Mouse (Mus musculus) layer of hippocampus, adult 8-10 months (tissue): ENCODE data around the gene Stxbp5l. TPM values are rescaled to one million over a fixed set of nuclear protein-coding genes. Genes with fewer than 3 reads are reported as not detected.
"Not testable (repeated sequence)": the region's sequence is repeated elsewhere in the genome, so short reads cannot be mapped to it uniquely, and the experiment has no call there.

Experiments
- DNase-seq, 2 experiments: peaks; one replicate each; pipeline ENCODE4 v3.0.0; 2022; ENCODE audit warnings: low spot score in 2 of 2
- total RNA-seq, 4 experiments: library from RNA; stranded (reverse); gene quantifications; 2 replicates each; pipeline ENCODE4 v1.2.4; 2022

The Stxbp5l gene
- total RNA-seq: 100 to 1,000 TPM; 114 to 148 (median 127) TPM

GRCm38 (mm10) chr16:37384821-37385344 is at the start of gene Stxbp5l:
Stxbp5l (minus strand) TSS chr16:37384962.
- peak; percentile 92 to 96 for DNase-seq

DNA sequence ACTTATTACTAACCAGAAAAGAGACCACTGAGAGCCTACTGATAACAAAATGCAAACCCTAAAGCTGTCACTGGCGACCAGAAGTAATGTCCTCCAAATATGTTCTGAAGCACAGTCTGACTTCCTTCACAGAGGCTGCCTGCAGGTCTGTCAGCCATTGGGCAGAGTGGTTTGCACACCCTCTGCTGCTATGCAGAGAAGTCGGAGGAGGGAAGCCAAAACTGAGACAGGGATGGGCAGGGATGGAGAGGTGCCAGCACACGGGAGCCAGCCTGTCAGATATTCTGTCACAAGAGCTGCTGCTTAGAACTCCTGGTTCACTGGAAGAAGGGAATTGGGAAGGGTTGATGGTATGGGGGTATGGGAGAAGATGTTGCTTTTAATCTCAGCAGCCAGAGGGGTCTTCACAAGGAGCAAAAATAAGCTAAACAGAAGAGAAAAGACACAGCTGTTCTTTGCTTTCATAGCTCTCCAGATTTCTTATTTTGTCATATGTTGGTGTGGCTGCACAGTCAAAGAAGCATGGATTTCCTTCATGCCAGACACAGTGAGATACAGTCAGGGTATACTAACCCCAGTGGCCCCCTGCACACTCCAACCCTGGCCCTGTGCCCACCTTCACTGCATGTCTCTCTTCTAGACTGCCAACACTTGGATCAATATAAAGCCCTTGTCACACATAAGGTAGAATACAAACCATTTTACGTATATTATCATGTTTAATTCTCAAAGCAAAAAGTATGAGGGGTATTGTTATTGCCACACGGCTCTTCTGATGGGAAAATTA is 48.8 kb upstream of the Stxbp5l start:
- no peak for DNase-seq

DNA sequence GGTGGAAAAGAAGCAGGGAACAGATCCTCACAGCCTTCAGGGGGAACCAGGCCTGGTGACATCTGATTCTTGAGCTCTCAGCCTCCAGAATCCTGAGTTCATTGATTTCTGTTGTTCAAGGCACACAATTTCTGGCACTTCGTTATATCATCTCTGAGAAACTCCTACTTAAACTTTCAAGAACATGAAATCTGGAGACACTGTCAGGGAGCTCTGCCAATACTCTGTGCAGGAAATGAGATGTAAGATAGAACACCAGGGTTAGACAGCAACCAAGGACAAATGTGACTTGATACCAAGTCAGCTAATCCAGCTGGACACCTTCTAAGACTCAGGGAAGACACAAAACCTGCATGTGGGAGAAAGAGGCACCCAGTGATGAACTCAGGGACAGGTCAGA is 40.7 kb upstream of the Stxbp5l start:
- DNase-seq: no peak

DNA sequence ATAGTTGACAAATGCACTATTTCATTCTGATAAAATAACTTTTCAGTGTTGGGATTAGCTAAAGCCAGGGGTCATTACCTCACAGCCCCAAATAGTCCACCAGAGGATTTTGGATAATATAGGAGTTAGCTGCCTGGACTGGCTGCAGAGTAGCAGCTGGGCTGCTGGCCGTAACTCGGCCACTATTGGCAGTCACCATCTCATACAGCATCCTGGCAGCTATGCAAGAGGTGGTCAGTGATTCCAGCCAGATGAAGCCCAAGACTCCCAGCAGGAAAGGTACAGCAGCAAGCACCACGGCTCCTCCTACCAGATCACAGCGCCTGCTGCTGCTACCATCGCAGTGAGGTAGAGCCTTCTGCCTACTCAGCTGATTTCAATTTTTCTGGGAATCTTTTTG is 38.1 kb upstream of the Stxbp5l start:
- no peak for DNase-seq

- DNase-seq: no peak
Measured at GRCm38 (mm10) chr16:37421851-37422250, 37.1 kb upstream of the Stxbp5l start.

DNA sequence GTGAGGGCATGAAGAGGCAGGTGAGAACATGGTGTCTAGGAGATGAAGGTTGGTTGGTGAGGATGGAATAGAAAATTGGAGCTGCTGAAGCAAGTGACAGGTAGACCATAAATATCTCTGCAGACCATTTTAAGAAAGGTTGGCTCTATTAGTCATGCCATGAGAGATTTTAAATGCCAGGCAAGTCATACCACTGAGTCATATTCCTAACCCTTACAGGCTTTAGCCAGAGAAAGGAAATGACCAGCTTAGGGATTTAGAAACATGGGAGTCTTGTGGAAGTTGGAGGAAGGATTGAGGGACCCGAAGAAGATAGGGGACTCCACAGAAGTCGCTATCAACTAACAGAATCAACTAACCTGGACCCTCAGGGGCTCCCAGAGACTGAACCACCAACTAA is 35.8 kb upstream of the Stxbp5l start:
- DNase-seq: no peak

DNA sequence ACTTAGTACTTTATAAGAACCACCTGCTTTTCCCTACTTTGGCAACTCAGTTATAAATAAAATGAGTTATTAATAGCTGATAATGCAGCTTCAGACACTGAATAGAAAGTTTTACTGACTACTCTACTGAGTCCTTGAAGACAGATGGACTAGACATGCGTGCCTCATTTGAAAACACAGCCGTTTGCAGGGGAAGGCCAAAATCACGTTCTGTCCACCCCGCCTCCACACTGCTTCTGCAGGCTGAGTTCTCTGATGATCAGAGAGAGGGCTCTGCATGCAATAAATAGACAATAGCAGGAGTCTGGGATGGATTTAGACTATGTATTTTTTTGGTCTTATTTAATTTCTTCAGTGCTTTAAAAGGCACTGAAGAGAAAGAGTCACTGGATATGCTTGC is 20.8 kb upstream of the Stxbp5l start:
- peak; percentile 30 to 33 for DNase-seq

DNA sequence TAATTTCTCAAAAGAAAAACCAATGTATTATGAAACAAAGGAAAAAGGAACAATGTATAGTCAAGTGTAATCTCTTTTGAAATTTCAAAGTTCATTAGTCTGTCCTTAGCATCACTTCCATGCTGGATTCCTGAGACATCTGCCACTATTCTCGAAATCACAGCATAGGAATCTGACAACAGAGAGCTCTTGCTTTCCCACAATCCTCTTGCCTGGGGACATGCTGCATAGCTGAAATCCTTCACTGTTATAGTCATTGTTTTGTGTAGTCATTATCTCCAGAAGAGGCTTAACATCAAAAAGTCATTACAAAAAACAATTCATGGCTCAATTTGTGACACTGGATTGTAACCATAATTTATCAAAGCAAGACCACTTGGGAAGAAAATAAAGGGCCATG is 20.2 kb upstream of the Stxbp5l start:
- no peak for DNase-seq

GRCm38 (mm10) chr16:37389964-37390363 is 5.2 kb upstream of the Stxbp5l start:
- DNase-seq: no peak

DNA sequence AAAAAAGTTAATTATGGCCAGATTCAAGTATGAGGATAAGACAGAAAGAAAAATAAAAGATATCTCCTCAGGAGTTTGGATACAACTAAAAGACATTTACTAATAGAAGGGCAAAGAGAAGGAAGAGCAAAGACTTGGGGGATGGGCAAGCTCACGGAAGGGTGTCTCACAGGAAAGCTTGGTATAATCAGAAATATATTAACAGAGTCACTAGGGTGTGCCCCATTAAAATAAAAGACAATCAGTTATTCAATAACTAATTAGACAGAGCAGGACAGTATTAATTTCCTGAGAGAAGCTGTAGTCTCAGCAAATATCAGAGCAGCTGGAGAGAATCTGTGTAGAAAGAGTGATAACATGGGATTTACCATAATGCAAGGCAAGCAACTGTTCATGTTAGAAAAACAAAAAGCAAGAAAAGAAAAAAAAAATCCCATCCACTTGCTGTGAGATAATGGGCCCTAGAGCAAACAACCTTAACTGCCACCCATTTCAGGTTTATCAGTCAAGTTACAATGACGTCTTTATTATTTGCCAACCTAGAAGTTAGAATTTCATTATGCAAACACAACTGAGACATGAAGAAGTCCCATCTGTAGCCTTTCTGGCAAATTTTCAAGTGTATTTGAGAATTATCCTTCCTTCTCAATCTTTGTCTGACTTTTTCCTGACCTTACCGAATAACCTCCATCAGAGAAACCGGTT is 4.6 kb upstream of the Stxbp5l start:
- no peak for DNase-seq

DNA sequence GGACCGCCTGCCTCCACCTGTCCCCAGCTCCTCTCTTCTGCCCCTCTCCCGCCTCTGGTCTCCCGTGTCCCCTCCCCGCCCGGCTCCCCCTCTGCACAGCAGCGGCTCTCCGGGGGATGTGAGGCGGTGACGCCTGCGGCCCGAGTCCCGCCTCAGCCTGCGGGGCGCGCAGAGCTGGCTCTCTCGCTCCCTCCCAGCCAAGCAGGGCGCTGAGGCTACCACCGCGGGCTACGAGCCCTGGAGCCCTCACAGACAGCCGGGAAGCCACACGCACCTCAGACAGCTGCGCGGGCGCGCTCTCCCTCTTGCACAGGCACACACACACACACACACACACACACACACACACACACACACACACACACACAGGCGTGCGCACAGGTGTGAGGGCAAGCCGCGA is 393 bp downstream of the Stxbp5l start:
- peak; percentile 54 to 58 for DNase-seq

- no peak for DNase-seq
Measured at GRCm38 (mm10) chr16:37383426-37383825, 1.3 kb downstream of the Stxbp5l start.

GRCm38 (mm10) chr16:37372716-37373115 is 12.0 kb downstream of the Stxbp5l start:
- no peak for DNase-seq

- no peak for DNase-seq
Measured at GRCm38 (mm10) chr16:37367426-37367825, 17.3 kb downstream of the Stxbp5l start.

DNA sequence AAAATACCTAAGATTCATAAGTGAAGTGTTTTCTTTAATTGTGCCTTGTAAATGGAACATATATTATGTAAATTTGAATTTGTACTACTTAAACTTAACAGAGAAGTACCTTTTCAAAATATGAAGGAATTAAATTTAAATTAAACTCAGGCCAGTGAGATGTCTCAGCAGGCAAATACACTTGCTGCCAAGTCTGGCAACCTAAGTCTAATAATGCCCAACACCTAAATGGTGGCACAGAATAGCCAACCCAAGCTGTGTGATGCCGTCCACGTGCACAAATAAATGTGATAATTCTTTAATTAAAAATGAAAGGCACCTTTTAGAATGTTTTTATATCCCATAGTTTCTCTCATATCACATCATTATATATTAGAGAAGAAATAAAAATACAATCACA is 20.8 kb downstream of the Stxbp5l start:
- DNase-seq: no peak

GRCm38 (mm10) chr16:37355621-37356020 is 29.1 kb downstream of the Stxbp5l start:
- DNase-seq: no peak

DNA sequence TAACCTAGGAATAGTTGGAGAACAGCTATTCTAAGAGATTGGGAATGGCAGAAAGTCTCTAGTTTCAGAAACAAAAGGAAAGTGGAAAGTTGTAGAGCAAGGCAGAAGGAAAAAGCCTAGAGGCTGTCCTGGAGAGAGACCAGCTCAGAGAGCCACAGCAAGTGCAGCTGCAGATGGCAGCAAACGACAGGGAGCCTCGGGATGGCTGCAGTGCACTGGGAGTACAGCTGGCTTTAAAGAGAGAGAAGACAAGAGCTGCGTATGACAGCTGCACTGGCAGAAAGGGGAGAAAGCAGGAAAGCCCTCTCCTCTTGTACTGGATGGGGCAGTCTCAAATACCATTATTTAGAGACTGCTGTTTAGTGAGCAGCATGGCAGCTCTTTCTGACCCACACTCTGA is 37.7 kb downstream of the Stxbp5l start:
- DNase-seq: no peak

DNA sequence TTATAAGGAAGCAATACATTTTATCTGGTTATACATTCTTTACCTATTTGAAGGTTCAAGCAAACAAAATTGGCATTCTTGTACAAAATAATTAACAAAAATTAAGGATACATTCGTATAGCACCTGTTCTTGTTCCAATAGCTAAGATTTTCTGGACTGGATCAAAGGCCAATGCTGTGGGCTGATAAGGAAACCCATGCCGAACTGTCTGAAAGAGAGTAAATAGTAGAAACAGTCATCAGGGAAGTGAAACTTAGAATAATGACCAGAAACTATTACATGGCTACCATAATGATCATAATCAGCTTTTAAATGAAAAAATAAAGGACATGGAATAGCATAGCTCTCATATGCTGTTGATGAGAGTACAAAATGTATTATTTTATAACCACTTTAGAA is 39.8 kb downstream of the Stxbp5l start:
- no peak for DNase-seq

GRCm38 (mm10) chr16:37341446-37341845 is 43.3 kb downstream of the Stxbp5l start:
- not testable (repeated sequence) for DNase-seq

GRCm38 (mm10) chr16:37338177-37338576 is 46.6 kb downstream of the Stxbp5l start:
- no peak for DNase-seq

GRCm38 (mm10) chr16:37337529-37337928 is 47.2 kb downstream of the Stxbp5l start:
- no peak for DNase-seq

DNA sequence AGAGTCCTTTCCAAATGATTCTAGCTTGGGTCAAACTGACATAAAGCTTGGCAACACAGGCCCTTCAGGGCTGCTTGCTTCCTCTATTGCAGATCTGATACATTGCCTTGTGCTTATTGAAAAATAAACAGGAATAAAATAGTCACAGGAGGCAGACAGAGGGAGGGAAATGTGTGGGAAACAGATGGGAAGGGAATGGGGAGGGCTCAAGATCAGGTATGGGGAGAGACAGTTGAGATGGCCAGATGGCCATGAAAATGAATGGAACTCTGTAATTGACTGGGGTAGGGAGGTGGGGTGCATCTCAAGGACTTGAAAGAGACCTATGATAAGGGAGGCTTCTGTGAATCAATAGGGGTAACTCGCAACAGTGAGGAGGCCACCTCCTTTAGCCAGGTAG is 80.3 kb downstream of the Stxbp5l start:
- DNase-seq: no peak

DNA sequence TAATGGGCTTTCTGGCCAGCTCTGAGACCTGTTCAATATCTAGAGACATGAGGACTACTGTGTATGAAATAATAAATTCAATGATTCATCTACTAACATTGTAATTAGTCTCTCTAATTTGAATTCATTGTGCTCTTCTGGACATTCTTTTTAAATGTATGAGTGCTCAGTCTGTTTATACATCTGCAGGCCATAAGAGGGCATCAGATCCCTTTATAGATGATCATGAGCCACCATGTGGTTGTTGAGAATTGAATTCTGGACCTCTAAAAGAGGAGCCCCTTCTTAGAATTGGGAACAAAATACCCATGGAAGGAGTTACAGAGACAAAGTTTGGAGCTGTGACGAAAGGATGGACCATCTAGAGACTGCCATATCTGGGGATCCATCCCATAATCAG is 92.2 kb downstream of the Stxbp5l start:
- no peak for DNase-seq
